Mouse (Mus musculus) adrenal gland, adult 2 months (tissue): ENCODE results near the gene Plcd1. TPM values are rescaled to one million over a fixed set of nuclear protein-coding genes. Genes with fewer than 3 reads are reported as not detected.

Experiments
- DNase-seq: peaks from one replicate; pipeline ENCODE4 v3.0.0; 2021
- polyA plus RNA-seq: library from polyadenylated mRNA; depleted of rRNA; stranded (reverse); fragments of >200 nt; gene quantifications from 2 replicates; pipeline ENCODE4 v1.2.3, GENCODE M21; 2012
- total RNA-seq, 2 experiments: library from RNA; stranded (reverse); gene quantifications; 2 replicates each; pipeline ENCODE4 v1.2.3; 2021

Gene Plcd1
- total and polyA plus RNA-seq, 3 experiments = 4.8 to 20.7 (median 16.6) TPM

DNA sequence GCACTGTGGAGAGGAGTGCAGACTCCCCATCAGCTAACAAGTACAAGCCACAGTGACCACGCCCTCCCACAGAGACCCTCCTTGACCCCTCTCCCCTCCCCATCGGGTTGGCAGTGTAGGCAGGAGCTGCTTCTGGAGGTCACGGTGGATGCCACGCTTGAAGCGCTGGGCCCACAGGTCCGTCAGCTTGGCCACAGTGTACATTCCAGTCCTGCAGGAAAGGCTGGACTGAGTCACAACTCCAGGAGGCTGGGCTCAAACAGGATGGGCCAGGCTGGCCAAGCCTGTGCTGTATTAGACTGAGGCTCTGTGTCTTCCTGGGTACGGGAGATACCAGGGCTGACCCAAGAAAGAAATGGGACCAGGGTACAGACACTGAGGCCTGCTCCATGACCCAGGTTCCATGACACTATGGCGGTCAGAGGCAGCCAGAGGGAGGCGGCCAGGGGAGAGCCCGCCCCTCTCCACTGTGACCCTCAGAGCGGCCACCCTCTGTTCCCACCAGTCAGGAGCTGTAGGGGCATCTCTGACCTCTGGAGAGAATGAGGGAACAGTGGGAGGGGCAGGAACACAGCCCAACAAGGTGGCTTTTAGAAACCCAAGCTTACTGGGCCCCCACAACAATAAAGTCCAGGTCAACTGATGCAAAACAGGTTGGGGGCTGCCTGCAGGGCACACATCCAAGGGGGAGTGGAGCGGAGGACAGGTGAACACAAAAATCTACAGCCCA is 1.6 kb downstream of the Plcd1 start:
- no peak for DNase-seq

DNA sequence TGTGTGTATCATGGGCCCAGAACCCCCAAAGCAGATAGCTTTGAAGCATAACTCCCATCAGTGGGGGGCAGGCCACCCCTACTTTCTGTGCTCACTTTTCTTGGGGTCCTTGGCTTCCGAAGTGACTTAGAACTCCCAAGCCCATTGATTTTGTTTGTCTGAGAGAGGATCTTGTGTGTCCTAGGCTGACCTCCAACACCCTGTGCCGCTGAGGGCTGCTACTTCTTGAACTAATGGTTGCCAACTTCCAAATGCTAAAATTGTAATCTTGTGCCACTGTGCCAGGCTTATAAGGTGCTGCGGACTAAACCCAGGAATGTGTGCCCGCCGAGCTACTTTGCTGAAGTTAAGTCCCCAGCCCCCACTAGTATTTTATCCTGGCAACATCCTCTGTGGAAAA is 2.8 kb downstream of the Plcd1 start:
- DNase-seq = no peak

DNA sequence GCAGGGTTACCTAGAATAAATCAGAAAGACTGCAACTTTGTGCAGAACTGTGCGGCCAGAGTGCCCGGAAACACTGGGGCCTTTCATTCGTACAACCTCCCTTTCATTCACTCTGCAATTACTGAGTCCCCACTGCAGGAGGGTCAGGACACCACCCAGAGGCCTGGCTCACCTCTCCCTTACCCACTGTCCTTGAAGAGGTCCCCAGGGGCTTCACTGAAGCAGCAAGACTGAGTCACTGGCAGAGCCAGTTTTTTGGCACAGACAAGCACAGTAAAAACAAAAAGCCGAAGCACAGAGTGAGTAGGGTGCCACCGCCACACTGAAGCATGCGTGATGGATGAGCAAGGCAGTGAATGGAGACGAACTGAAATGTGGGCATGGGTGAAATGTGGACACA is 3.9 kb downstream of the Plcd1 start:
- peak; percentile 63 for DNase-seq

DNA sequence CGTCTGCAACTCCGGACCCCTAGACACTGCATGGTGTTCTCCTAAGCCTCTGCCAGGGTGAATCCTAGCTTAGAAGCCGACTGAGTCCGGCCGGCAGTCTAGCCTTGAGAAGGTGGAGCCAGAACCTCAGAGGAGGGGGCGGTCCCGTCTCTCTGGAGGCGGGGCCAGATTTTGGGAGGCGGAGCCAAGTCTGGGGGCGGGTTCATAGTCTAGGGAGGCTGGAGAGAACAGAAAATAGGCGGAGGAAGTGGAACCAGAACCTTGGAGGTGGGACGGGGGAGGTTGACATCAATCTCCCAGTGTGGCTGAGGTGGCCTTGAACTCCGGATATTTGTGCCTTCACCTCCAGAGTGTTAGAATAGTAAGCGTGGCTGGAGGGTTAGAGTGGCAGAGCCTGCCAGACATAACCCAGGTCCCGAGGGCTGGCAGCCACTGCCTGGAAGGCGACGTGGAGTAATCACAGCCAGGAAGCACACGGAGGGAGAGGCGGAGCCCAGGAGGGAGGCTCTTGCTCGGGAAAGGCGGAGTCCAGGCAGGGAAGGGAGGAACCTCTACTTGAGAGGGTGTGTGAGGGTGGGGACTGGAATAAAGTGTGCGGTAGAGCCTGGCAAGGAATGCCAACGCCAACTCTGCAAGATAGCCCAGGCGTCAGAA is 5.0 kb downstream of the Plcd1 start:
- peak; percentile 98 for DNase-seq

DNA sequence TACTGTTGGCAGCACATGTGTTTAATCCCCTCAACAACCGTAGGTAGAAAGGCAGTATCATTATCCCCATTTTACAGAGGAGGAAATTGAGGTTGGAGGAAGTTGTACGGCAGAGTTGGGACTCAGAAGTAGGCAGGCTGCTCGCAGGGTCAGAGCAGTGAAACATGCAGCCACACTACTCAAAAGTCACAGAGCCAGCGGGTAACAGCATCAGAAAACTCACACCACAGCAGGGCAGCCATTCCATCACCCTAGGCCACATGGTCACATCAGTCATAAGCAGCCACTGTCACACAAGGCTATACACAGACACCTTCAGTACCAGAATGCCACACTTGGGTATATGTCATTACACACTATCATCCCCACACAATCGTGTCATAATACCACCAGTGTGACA is 6.0 kb downstream of the Plcd1 start:
- no peak for DNase-seq

DNA sequence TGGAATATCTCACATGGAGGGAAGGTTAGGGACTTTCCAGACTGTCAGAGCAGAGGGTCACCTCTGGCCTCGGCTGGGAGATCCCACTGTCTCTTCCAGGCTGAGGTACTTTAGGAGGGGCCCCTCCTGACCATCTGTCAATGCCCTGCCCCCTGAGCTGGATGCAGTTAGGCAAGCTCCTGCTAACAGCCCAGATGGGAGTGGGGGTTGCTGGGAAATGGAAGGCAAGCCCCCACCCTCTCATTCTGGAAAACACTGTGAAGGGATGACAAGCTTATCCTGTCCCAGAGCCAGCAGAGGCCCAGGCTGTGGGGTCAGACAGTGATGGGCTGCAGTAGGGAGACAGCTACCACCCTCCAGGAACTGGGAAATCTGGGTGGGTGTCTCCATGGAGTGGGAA is 6.9 kb downstream of the Plcd1 start:
- no peak for DNase-seq

DNA sequence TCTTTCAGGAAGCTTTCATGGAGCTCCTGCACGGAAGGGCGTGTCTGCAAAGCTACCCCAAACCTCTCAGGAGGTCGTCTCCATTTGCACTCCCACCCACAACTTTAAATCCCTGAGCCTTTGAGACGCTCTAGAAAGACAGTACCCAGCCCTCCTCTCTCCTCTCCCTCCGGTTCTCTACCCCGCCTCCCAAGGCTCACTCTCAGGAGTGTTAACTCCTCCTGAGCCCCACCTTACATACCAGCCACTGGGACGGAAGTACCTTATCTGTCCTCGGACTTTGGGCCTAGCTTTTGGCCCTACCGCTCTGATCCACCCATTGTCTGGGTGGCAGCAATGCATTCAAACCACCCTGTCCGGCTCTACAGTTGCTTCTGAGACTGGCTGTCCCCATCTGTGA is 9.3 kb downstream of the Plcd1 start:
- DNase-seq = no peak

DNA sequence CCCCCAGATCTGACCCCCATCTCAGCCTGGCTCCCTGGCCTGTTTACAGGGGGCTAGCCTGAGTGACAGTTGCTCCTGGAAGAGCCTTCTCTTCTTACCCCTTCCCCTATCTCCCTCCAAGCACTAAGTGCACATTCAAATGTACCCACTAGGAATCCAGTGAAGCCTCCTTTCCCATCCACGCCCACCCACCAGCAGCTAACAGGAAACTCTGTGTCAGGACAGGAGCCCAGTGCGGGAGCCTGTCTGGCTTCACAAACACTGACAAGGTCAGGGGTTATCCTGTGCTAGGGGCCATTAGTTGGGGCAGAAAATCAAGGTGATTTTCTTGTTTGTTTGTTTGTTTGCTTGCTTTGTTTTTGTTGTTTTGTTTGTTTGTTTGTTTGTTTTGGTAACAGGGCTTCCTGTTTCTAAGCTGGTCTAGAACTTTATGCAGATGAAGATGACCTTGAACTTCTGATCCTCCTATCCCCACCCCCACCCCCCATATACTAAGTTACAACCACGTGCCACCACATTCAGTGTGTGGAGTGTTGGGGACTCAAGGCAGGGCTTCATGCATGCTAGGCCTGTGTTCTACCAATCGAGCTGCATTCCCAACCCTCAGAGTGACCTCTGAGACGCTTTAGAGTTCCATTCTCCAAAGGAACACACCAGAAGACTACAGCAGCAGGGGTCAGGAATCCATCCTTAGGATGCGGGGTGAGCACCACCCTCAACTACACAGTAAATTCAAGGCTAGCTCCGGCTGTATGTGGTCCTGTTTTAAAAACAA is 10.5 kb downstream of the Plcd1 start:
- no peak for DNase-seq

DNA sequence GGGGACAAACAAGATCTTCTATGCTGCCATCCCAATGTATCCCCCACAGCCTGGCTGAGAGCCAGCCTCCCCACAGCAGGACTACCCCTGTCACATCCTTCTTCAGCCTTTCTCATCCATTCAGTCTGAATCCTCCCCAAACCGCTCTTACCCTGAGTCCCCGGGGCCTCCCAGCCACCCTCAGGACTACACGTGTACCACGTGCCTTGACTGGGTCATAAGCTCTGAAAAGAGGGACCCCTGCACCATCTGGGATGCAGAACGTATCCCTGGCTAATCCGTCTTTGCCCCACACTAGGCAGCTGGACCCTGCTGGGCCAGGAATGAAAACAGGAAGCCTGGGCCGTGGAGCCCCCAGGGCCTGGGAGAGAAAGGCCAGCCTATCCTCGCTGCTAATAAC is 11.3 kb downstream of the Plcd1 start:
- DNase-seq = no peak

DNA sequence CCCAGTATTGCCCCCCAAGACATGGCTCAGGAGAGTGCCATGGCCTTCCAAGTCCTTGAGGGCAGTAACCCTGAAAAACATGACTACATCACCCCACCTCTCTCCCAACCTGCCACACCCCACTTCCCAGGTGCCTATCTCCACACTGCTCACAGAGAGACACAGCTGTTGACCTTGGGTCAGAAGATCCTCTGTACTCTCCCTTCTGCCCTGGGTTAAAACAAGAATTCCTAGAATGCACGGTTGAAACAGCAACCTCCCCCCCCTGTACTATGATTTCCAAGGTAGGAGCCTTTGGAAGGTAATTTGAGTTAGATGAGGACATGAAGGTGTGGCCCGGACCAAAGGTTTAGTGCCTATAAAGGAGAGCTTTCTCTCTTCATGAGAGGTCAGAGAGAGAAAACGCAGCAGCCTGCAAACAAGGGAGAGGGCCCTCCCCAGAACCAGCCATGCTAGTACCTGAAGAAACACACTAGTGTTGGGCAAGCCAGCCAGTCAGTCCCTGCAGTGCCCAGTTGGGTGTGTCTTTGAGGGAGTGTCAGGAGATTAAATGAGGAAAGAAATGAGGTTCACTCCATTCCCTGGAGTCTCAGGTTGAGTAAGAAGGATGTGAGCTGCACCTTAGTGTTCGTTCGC is 13.1 kb downstream of the Plcd1 start:
- DNase-seq = no peak

DNA sequence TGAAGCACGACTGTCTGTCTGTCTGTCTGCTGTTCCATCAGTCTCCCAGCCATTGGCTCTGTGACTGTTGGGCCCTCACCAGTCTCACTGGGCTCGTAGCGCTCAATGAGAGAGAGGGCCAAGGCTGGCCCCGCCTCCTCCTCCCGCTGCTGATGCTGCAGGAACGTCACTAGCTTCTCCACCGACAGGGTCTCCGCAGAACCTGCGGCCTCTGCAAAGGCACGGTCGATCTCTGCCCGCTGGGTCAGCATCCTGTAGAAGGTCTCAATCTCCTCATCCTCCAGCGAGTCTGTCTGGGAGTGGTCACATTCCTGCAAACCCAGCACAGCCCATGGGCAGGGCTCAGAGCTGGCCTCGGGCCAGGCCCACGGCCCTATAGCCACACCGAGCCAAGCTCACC is 17.6 kb downstream of the Plcd1 start:
- no peak for DNase-seq

DNA sequence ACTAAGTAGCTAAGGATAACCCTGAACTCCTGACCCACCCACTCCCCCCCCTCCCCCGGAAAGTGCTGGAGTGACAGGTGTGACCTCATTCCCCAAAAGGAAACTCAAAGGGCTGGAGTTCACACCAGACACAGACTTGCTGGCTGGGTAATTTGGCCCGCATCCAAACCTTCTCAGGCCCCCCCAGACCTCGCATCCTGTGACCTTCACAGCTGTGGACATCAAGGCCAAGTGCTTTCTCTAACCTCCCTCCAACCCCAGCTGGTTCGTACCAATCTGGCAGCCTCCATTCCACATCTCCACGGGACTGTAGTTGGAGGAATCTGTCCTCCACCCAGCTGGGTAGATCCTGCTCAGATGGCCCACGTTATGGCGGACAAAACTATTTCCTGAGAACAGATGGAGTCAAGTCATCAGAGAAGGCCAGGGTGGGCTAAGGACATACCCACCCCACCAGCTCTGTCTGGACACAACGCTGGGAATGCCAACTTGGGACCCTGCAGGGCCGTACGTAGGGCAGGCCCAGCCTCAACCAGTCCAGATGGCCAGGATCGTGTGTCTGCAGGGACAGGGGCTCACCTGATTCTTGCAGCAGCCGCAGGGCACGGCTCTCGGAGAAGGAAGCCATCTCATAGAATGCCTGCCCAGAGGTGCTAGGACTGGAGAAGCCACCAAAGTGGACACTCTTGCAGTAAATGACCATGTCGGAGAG is 20.0 kb downstream of the Plcd1 start:
- peak; percentile 47 for DNase-seq

DNA sequence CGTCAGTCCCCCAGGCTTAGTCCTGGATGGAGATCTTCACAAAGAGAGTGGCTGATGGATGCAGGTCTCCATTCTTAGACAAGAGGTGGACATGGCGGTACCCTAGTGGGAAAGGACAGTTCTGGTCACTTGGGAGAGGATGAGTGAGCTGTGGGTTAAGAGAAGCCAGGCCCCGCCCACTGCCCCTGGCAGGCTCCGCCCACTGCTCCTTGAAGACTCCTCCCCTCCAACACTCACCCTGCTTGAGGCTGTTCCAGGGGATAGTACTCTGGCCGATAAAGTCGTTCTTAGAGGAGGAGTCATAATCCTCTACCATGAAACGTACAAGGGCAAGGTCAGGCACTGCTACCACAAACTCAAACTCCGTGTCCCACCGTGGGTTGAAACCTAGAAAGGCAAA is 21.5 kb downstream of the Plcd1 start:
- no peak for DNase-seq

DNA sequence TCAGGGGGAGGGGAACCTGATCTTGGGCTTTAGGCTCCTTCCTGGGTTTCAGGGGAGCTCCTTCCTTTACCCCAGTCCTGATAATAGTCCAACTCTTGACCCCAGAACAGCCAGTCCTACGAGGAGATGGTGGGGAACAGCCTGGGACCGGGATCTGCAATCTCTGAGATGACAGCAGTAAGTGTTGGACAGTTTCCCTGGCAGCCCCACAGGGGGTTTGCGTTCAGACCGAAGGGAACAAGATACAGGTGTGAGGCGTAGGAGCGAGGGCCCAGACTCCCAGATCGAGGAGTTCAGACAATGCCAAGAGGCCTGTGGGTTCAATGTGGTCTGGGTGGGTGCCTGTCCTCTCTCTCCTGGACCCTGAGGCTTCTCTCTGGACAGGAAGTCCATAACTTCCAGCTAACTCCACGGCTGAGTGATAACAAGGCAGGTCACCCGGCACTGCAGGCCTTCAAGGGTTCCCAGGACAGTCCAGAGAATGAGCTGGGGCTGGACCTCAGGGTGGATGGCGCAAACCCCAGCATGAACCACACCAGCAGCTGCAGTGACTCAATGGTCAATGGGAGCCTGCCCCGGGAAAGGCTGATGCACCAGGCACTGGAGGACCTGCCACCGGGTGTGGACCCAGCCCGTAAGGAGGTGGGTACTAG is 23.0 kb downstream of the Plcd1 start:
- no peak for DNase-seq

DNA sequence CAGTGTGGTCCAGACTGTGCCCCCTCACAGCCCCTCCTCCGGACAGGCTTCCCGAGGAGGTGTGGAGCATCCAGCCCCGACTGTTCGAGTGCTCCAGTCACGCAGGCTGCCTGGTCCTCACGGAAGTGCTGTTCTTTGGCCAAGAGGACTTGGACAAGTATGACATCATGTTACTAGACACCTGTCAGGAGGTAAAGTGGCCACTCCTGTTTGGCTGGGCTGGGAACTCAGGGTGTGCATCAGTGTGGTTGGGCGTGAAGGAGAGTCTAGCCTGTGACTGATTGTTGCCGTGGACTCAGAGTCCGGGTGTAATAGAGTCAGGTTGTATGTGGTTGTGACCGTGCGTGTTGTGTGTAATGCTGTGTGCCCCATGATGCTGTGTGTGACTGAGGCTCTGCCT is 25.0 kb downstream of the Plcd1 start:
- no peak for DNase-seq

DNA sequence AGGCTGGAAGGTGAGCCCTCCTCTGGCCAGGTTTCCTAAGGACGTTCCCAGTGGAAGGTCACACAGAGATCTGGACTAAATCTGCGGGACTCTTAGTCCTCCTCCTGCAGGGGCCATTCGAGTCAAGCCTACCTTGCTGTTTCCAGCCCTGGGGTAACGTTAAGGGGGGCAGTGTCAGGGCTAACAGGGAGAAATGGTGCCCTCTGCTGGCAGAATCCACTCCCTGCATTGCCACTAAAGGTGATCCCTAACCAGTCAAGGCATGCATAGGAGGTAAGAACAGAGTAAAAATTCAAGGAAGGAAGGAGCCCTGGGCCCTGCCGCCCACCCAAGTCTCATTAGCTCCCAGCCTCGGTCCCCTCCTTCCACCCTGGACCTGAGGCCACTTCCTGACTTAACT is 25.7 kb downstream of the Plcd1 start:
- peak; percentile 76 for DNase-seq

DNA sequence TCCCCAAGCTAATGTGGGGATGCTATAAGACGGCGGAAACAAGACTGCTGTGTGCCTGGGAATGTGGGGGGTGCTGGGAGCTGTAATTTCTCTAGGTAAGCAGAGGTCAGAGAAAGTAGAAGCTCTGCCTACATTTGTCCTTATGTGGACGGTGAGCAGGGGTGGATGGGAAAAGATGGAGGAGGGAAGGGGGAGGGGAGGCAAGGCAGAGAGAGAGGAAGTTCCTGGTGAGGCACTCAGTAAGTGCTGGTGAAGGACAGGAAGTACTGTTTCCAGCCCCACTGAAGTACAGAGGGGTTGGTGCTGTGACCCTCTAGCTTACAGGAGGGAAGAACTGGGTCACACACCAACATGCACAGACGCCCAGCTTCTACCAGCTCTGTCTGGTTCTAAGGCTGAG is 29.0 kb downstream of the Plcd1 start:
- DNase-seq = no peak

DNA sequence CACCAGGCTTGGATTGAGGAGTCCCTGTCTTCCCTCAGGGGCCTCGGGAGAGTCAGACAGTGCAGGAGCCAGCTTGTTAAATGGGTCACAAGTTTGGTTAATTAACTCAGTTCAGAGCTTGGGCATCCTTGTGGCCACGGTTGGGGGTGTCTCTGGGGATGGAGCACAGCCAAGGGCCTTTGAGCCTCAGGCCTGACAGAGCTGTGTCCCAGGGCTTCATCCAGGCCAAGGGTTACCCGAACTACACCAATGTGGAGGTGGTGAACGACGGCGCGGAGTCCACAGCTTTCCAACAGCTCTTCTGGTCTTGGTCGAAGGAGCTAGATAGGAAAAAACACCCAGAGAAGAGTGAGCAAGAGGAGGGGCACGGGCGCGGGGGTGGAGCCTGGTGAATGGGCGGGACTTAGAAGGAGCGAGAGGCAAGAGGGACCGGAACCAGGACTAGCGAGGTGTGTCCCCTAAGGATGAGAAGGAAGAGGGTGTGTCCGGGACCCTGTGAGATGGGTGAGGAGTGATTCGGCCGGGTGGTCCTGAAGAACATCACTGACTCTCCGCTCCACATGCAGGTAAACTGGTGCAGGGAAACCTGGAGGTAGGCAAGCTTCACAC is 30.2 kb downstream of the Plcd1 start:
- DNase-seq = no peak

DNA sequence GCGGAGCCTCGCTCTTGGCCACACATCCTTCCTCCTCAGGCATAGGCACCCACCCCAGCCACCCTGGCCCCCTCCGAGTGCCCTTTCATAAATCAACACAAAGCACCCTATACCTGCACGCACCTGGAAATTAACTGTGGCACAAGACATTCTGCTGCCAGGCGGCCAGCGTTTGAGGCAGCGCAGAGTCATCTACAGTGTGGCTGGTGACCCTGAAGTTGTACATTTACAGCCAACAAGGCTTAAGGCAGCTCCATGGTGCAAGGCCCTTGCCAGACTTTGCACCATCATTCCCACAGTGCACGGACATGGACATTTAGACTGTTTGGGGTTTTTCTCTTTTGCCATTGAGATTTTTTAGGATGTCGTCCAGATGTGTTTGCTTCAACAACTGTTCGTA is 32.6 kb downstream of the Plcd1 start:
- DNase-seq = no peak

DNA sequence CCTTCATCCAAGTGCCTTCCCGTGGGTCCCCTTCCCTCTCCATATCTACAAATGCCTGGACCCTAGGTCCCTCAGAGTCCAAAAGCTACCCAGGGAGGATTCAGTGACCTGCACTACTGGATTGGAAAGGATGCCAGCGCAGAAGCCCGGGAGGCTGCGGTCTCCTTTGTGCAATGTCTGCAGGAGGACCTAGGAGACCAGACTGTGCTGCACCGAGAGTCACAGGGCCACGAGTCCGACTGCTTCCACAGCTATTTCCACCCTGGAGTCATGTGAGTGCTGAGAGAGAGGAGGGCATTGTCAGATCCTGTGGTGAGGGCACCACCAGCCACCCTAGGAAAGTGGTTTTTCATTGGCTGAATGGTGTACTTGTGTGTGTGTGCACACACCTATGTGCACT is 35.1 kb downstream of the Plcd1 start:
- no peak for DNase-seq

DNA sequence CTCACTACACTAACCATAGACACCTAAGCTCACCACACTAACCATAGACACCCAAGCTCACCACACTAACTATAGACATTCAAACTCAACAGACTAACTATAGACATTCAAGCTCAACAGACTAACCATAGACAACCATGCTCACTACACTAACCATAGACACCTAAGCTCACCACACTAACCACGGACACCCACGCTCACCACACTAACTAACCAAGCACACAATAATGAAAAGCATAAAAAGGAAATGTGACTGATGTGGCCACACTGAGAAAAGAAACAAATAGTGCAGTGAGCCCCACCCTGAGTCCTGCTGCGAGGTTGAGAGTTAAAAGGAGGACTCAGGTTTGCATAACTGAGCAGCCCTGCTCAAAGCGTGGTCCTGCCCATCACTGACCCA is 38.0 kb downstream of the Plcd1 start:
- no peak for DNase-seq
